Mouse (Mus musculus) CH12.LX (cell line): Measurements from ENCODE around the gene Immp2l. TPM values are rescaled to one million over a fixed set of nuclear protein-coding genes. Genes with fewer than 3 reads are reported as not detected.

ENCODE experiments used
- DNase-seq: peaks from one replicate; pipeline ENCODE4 v3.0.0-alpha.2; 2013; ENCODE audit errors: extremely low read depth
- H3K27ac ChIP-seq: 2 replicates; pipeline ENCODE4 v1.5.1; 2012; ENCODE audit warnings: low read depth, mild to moderate bottlenecking, control low read depth, moderate library complexity; ENCODE audit not compliant: insufficient read depth
- H3K27me3 ChIP-seq: replicated peaks from 2 replicates; pipeline ENCODE3; 2012; ENCODE audit warnings: inconsistent platforms
- H3K36me3 ChIP-seq, 2 experiments: replicated peaks in 1 of 2; 2 replicates each; pipeline versions ENCODE3 to v1.6.1; 2012; ENCODE audit warnings: inconsistent platforms in 1 of 2, low read length in 1 of 2, mild to moderate bottlenecking in 1 of 2, mixed read lengths in 1 of 2, moderate library complexity in 1 of 2; ENCODE audit not compliant: control insufficient read depth in 1 of 2, insufficient read depth in 1 of 2
- H3K4me1 ChIP-seq, 2 experiments: 2 replicates each; pipeline ENCODE4 v1.6.1; 2012; ENCODE audit warnings: inconsistent platforms in 1 of 2, moderate library complexity in 1 of 2; ENCODE audit not compliant: insufficient read depth in 2 of 2, control insufficient read depth in 1 of 2
- H3K4me2 ChIP-seq: 2 replicates; pipeline ENCODE4 v1.6.1; 2012; ENCODE audit warnings: low read depth, mild to moderate bottlenecking, control low read depth; ENCODE audit not compliant: poor library complexity, insufficient read depth, severe bottlenecking
- H3K4me3 ChIP-seq, 3 experiments: fragments of 150-350 bp in 1 of 3; sonication (generic) in 1 of 3; replicated peaks in 1 of 3; 2 replicates each; pipeline versions ENCODE3 to v1.5.1; 2011 to 2012; ENCODE audit warnings: low read depth in 2 of 3, low read length in 2 of 3, mild to moderate bottlenecking in 2 of 3, moderate library complexity in 2 of 3, control low read depth in 1 of 3, improper control_type of control experiment in 1 of 3, inconsistent platforms in 1 of 3, mixed read lengths in 1 of 3; ENCODE audit not compliant: poor library complexity in 1 of 3
- H3K79me2 ChIP-seq: replicated peaks from 2 replicates; pipeline ENCODE4 v1.6.1; 2012; ENCODE audit warnings: mild to moderate bottlenecking, moderate library complexity; ENCODE audit not compliant: control insufficient read depth, poor library complexity, insufficient read depth, severe bottlenecking; ENCODE audit errors: extremely low read depth
- H3K9ac ChIP-seq: 2 replicates; pipeline ENCODE4 v1.6.1; 2012; ENCODE audit warnings: low read depth, mild to moderate bottlenecking, control low read depth, moderate library complexity; ENCODE audit not compliant: insufficient read depth
- H3K9me3 ChIP-seq: replicated peaks from 2 replicates; pipeline ENCODE3; 2012; ENCODE audit warnings: low read length, inconsistent platforms, mixed read lengths
- BHLHE40 ChIP-seq: IDR thresholded peaks from 2 replicates; pipeline ENCODE4 v1.6.1; 2011; ENCODE audit warnings: mild to moderate bottlenecking, low read depth, low read length, improper control_type of control experiment
- CHD1 ChIP-seq: IDR thresholded peaks from 2 replicates; pipeline ENCODE4 v1.6.1; 2012; ENCODE audit warnings: low read depth, low read length, improper control_type of control experiment, inconsistent platforms
- CHD2 ChIP-seq: IDR thresholded peaks from 2 replicates; pipeline ENCODE4 v1.6.1; 2011; ENCODE audit warnings: low read length, improper control_type of control experiment
- ETS1 ChIP-seq: conservative IDR thresholded peaks from 2 replicates; pipeline ENCODE4 v1.6.1; 2012; ENCODE audit warnings: low read depth, mild to moderate bottlenecking, inconsistent platforms, low read length, improper control_type of control experiment, moderate library complexity
- HCFC1 ChIP-seq: IDR thresholded peaks from 2 replicates; pipeline ENCODE4 v1.6.1; 2012; ENCODE audit warnings: low read depth, mild to moderate bottlenecking, inconsistent platforms, low read length, improper control_type of control experiment
- JUN ChIP-seq: IDR thresholded peaks from 2 replicates; pipeline ENCODE4 v1.6.1; 2011; ENCODE audit warnings: low read depth, mild to moderate bottlenecking, low read length, improper control_type of control experiment, moderate library complexity; ENCODE audit not compliant: insufficient read depth
- JUND ChIP-seq: conservative IDR thresholded peaks from 2 replicates; pipeline ENCODE4 v1.6.1; 2011; ENCODE audit warnings: low read depth, low read length, improper control_type of control experiment
- KAT2A ChIP-seq: IDR thresholded peaks from 2 replicates; pipeline ENCODE4 v1.6.1; 2012; ENCODE audit warnings: low read length, improper control_type of control experiment, inconsistent platforms; ENCODE audit not compliant: insufficient replicate concordance
- MAZ ChIP-seq: IDR thresholded peaks from 2 replicates; pipeline ENCODE4 v1.6.1; 2012; ENCODE audit warnings: low read depth, mild to moderate bottlenecking, inconsistent platforms, low read length, improper control_type of control experiment, moderate library complexity
- MEF2A ChIP-seq: IDR thresholded peaks from 2 replicates; pipeline ENCODE4 v1.6.1; 2014; ENCODE audit warnings: low read depth, mild to moderate bottlenecking, inconsistent platforms, low read length, improper control_type of control experiment, borderline replicate concordance
- MXI1 ChIP-seq: IDR thresholded peaks from 2 replicates; pipeline ENCODE4 v1.6.1; 2011; ENCODE audit warnings: mild to moderate bottlenecking, low read depth, low read length, improper control_type of control experiment
- NRF1 ChIP-seq: IDR thresholded peaks from 2 replicates; pipeline ENCODE4 v1.6.1; 2014; ENCODE audit warnings: low read depth, mild to moderate bottlenecking, inconsistent platforms, low read length, improper control_type of control experiment, moderate library complexity
- PAX5 ChIP-seq: IDR thresholded peaks from 2 replicates; pipeline ENCODE4 v1.6.1; 2012; ENCODE audit warnings: low read length, inconsistent platforms, mixed read lengths
- POLR2AphosphoS2 ChIP-seq: IDR thresholded peaks from 2 replicates; pipeline ENCODE4 v1.6.1; 2011; ENCODE audit warnings: low read depth, low read length, improper control_type of control experiment
- RCOR1 ChIP-seq: conservative IDR thresholded peaks from 2 replicates; pipeline ENCODE4 v1.6.1; 2012; ENCODE audit warnings: low read depth, mild to moderate bottlenecking, inconsistent platforms, low read length, improper control_type of control experiment
- SIN3A ChIP-seq: IDR thresholded peaks from 2 replicates; pipeline ENCODE4 v1.6.1; 2012; ENCODE audit warnings: low read length, improper control_type of control experiment, inconsistent platforms
- SMC3 ChIP-seq: IDR thresholded peaks from 2 replicates; pipeline ENCODE4 v1.6.1; 2011; ENCODE audit warnings: low read depth, low read length, improper control_type of control experiment
- TBP ChIP-seq: conservative IDR thresholded peaks from 2 replicates; pipeline ENCODE4 v1.6.1; 2011; ENCODE audit warnings: low read depth, low read length, improper control_type of control experiment
- USF1 ChIP-seq: IDR thresholded peaks from 2 replicates; pipeline ENCODE4 v1.6.1; 2014; ENCODE audit warnings: low read depth, mild to moderate bottlenecking, inconsistent platforms, low read length, improper control_type of control experiment
- USF2 ChIP-seq: conservative IDR thresholded peaks from 2 replicates; pipeline ENCODE4 v1.6.1; 2011; ENCODE audit warnings: low read depth, low read length, improper control_type of control experiment
- ZC3H11A ChIP-seq: IDR thresholded peaks from 2 replicates; pipeline ENCODE4 v1.6.1; 2012; ENCODE audit warnings: low read depth, mild to moderate bottlenecking, inconsistent platforms, low read length, improper control_type of control experiment
- ZMIZ1 ChIP-seq: IDR thresholded peaks from 2 replicates; pipeline ENCODE4 v1.6.1; 2012; ENCODE audit warnings: low read depth, mild to moderate bottlenecking, inconsistent platforms, low read length, improper control_type of control experiment
- ZNF384 ChIP-seq: IDR thresholded peaks from 2 replicates; pipeline ENCODE4 v1.6.1; 2012; ENCODE audit warnings: low read depth, low read length, improper control_type of control experiment, inconsistent platforms
- dilution Hi-C: fragments of 300-500 bp; cut with MboI; formaldehyde crosslinking; loops from 2 replicates; pipeline ENCODE4 v1.14.3; 2020; ENCODE audit warnings: low sequenced_read_pairs; ENCODE audit not compliant: extremely low pct_unique_long_range_greater_than_20kb, extremely low pct_ligation_motif_present
- in situ Hi-C: fragments of 300-500 bp; cut with MboI; formaldehyde crosslinking; loops from 3 replicates; pipeline ENCODE4 v1.14.3; 2019; ENCODE audit warnings: low sequenced_read_pairs, low pct_ligation_motif_present, low pct_unique_long_range_greater_than_20kb, mixed read lengths
- polyA plus RNA-seq: library from polyadenylated mRNA; unstranded; fragments of >175 nt; gene quantifications from 2 replicates; pipeline ENCODE4 v1.2.1, GENCODE M21; 2012; ENCODE audit warnings: low read depth; ENCODE audit not compliant: insufficient read length
- total RNA-seq, 2 experiments: library from RNA; depleted of rRNA; stranded (reverse); fragments of 300-350 nt in 1 of 2; fragments of >200 nt in 1 of 2; gene quantifications; 2 replicates each; pipeline ENCODE4 v1.2.3; 2012 to 2014

The Immp2l gene
- total and polyA plus RNA-seq, 3 experiments: 4.8 to 16.5 (median 9.9) TPM

- H3K27me3 ChIP-seq: no peaks in the 10 kb centered on the region
- no peaks in the 10 kb centered on the region for H3K79me2 ChIP-seq
- in situ Hi-C loops (loop anchor here (10.0 kb wide), 1 partner anchor 72 kb away; no protein-coding TSS in a partner anchor), dilution Hi-C loops (no loop called here)
- H3K4me3 ChIP-seq: no peak overlapping the region
- H3K4me1 ChIP-seq: peaks cover 3 to 26% of the 10 kb centered on the region in 2 experiments; a peak in 2 of 4 replicates
- H3K27ac ChIP-seq: no peak overlapping the region
- DNase-seq: no peak
- H3K4me2 ChIP-seq: no peak overlapping the region
- peaks cover 4% of the 10 kb centered on the region for H3K9me3 ChIP-seq
- no peak overlapping the region for H3K9ac ChIP-seq
- no peaks in the 10 kb centered on the region for H3K36me3 ChIP-seq
- TF ChIP-seq MEF2A: no peak
- TF ChIP-seq BHLHE40: no peak
- no peak for TF ChIP-seq PAX5
- TF ChIP-seq USF1: no peak
- TF ChIP-seq CHD2: no peak
- TF ChIP-seq ZNF384: no peak
- no peak for TF ChIP-seq NRF1
- TF ChIP-seq ETS1: no peak
- no peak for TF ChIP-seq TBP
- no peak for TF ChIP-seq ZMIZ1
- TF ChIP-seq MAZ: no peak
- no peak for TF ChIP-seq ZC3H11A
- no peak for TF ChIP-seq JUND
- TF ChIP-seq CHD1: no peak
- no peak for TF ChIP-seq USF2
- no peak for TF ChIP-seq POLR2AphosphoS2
- TF ChIP-seq RCOR1: no peak
- TF ChIP-seq MXI1: no peak
- TF ChIP-seq KAT2A: no peak
These were observed 1.4 kb upstream of the Immp2l start for GRCm38 (mm10) chr12:41022516-41022915.

GRCm38 (mm10) chr12:41024512-41024911 lies 622 bp downstream of the Immp2l start:
- no peak for DNase-seq
- Histone ChIP-seq H3K4me2 (peak overlapping the region; percentile 80), H3K9ac (peak overlapping the region; percentile 68), H3K79me2 (no peaks in the 10 kb centered on the region), H3K27ac (no peak overlapping the region), H3K4me1 (peaks cover 3 to 40% of the 10 kb centered on the region in 2 experiments; a peak in 2 of 4 replicates), H3K9me3 (peaks cover 4% of the 10 kb centered on the region), H3K36me3 (no peaks in the 10 kb centered on the region), H3K27me3 (no peaks in the 10 kb centered on the region), H3K4me3 (peak overlapping the region; percentile 77 to 85 (median 83))
- TF ChIP-seq BHLHE40 (no peak), JUN (no peak), HCFC1 (no peak), SMC3 (no peak), CHD2 (no peak), SIN3A (peak; percentile 22; the same call in 1 of the 2 replicates)
- dilution Hi-C loops (no loop called here), in situ Hi-C loops (loop anchor here (10.0 kb wide), 1 partner anchor 70 kb away; no protein-coding TSS in a partner anchor)
